Mouse (Mus musculus) mouse embryonic stem cell (cell line): Measurements from ENCODE around the gene Tnpo3.

ENCODE experiments used
- in situ Hi-C, 2 experiments: fragments of 300-500 bp; cut with MboI; formaldehyde crosslinking; loops; 1 replicate in 1 of 2; 3 replicates in 1 of 2; pipeline ENCODE4 v1.14.3; 2019 to 2020; ENCODE audit warnings: low sequenced_read_pairs in 2 of 2, low pct_unique_long_range_greater_than_20kb in 1 of 2, mixed read lengths in 1 of 2; ENCODE audit not compliant: unreplicated experiment in 1 of 2

Gene Tnpo3

GRCm38 (mm10) chr6:29609111-29610019, at the start of gene Tnpo3:
Gene Tnpo3 (minus strand): TSS chr6:29609887.
- in situ Hi-C loops, result no loop called here

DNA sequence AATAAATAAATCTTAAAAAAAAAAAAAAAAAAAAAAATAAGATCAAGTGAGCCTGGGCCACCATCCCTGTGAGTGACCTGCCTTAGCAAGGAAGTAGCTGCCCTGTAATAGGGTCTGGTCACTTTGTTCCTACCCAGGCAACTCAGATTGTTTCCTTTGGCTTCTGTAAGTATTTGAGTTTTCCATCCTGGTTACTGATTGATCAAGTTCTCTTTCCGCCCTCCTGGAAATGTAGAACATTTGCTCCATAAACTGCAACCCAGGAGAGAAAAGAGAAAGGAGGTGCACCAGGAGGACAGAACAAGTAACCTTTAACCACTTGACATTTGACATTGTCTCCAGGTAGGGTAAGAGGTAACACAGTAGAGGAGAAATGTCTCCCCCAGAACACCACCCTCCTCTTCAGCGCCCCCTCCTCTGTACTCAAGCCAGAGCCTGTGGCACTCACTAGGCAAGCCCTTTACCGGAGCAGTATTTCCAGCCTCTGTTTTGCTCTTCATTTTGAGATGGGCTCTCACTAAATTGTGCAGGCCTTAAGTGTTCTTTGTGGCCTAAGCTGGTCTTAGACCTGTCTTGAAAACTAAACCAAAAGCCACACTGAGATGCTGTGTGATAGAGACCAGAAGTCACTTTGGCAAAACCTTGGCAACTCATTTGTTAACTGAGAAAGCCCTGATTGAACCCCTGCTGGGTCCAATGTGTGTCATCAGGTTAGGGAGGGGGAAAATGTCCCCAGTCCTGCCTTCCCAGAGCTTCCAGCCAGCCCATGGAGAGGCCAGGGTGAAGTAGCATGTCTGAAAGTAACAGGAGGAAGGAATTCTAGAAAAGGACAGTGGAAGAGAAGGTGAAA, 49.2 kb upstream of the Tnpo3 start:
- in situ Hi-C loops, result no loop called here

DNA sequence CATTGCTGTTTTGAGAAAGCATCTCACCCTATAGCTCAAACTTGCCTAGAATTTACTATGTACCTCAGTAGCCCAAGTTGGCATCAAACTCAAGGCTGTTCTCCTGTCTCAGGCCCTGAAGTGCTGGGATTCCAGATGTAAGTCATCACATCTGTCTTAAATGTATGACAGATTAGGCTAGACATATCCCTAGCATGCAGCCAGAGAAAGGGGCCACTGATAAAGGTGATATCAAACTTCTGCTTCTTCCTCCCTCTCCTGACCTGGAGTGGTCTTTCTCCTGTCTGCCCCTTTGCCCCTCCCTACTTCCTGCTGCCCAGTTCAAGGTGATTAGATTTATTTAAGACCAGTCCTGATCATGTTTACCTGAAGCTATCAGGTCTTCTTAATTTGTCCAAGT, 43.6 kb upstream of the Tnpo3 start:
- in situ Hi-C loops, result no loop called here

GRCm38 (mm10) chr6:29650170-29650549, 40.5 kb upstream of the Tnpo3 start:
- in situ Hi-C loops, result no loop called here

DNA sequence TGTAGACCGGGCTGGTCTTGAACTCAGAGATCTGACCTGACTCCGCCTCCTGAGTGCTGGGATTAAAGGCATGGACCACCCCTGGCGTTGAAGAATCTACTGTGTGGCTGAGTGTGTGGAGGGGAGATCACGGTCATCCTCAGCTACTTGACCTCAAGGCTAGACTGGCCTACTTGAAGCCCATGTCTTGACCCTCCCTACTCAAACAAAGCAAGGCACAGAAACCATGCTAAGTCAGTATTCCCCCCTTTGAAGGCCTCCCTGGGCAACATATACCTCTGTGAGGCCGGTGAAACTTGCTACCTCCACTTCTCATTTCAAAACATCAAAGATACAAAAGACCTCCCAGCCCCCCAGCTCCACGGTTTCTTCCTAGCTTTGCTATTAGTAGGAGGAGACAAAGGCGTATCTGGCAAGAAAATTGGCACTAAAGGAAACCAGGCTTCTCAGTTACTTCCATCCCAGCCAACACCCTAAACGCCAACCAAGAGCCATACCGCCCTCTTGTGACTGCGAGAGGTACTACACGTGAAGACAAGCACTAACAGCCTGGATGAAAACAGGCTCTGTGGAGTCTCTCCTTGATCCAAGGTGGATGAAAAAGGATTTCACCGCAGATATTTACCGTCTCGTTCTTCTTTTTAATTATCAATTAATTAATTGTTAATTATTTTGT, 39.9 kb upstream of the Tnpo3 start:
- in situ Hi-C loops, result no loop called here

DNA sequence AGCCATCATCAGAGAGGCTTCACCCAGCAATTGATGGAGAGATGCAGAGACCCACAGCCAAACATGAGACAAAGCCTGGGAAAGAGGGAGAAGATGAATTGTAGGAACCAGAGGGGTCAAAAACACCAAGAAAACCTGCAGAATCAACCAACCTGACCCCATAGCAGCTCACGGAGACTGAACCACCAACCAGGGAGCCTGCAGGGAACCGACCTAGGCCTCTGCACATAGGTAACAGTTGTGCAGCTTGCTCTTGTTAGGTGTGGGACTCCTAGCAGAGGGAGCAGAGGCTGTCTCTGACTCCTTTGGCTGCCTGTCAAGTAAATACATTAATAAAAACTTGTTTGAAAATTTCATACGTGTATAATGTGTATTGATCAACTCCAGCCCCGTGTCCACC, 32.1 kb upstream of the Tnpo3 start:
- in situ Hi-C loops, result no loop called here

- in situ Hi-C loops, result no loop called here
Measured at GRCm38 (mm10) chr6:29639580-29640419, 30.1 kb upstream of the Tnpo3 start.

DNA sequence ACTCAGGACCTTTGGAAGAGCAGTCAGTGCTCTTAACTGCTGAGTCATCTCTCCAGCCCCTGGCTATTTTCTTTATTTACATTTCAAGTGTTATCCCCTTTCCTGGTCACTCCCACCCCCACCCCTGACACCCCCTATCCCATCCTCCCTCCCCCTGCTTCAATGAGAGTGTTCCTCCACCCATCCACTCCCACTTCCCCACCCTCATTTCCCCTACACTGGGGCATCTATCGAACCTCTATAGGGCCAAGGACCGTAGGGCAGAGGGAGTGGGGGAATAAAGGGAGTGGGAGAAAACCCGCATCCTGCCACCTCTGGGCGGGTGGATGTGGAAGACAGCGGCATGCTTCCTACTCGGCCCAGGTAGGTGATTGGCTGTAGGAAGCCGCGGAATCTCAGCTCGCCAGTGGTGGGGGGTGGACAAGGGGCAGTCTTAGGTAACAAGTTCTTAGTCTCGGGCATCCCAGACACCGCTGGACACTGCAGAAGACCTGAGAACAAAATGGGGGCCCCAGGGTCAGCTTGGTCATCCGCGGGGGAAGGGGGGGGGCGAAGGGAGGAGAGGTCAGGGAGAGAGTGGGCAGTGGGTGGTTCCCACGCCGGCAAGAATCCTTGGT, 29.3 kb upstream of the Tnpo3 start:
- in situ Hi-C loops, result no loop called here

DNA sequence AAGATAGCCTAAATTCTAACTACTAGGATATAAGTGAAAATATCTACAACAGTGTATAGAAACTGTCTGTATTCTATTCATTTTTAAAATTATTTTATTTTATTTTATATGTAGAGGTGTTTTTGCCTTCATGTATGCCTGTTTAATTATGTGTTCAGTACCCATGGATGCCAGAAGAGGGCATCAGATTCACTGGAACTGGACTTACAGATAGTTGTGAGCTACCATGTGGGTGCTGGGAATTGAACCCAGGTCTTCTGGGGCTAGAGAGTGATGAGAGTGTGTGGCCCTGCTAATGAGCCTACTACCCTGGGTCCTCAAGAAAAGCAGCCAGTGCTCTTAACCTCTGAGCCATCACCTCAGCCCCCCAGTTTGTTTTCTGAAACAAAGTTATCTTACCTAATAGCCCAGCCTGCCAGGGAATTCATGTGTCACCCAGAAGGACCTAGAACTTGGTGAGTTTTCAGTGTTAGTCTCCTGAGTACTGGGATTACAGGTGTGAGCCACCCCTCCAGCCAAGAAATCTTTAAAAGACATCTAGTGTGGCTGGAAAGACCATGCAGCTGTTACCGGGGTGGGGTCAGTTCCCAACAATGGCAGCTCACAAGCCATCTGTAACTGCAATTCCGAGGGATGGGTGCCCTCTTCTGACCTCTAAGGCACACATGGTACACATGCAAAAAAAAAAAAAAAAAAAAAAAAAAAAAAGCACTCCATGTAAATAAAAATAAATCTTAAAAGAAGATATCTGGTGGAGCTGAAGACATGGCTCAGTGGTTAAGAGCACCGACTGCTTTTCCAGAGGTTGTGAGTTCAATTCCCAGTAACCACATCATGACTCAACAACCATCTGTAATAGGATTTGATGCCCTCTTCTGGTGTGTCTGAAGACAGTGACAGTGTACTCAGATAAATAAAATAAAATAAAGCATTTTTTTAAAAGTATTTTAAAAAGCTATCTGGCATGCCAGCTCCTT, 28.0 kb upstream of the Tnpo3 start:
- in situ Hi-C loops, result no loop called here

GRCm38 (mm10) chr6:29636322-29637092, 26.8 kb upstream of the Tnpo3 start:
- in situ Hi-C loops, result no loop called here

DNA sequence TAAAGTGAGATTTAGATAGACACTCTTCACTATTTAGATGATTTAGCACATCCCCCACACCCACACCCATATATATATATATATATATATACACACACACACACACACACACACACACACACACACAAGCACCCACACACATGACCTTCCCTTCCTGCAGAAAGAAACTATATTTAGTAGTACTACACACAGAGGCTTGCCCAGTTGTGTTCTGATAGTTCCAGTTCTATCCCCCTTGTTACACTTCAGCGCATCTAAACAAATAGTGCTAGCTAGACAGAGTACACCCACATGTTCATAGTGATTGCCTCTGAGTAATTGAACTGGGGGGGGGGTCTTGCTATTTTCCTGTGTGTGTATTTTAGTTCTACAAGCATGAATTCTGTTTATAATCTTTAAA, 24.9 kb upstream of the Tnpo3 start:
- in situ Hi-C loops, result no loop called here

- in situ Hi-C loops, result no loop called here
Measured at GRCm38 (mm10) chr6:29632552-29633292, 23.0 kb upstream of the Tnpo3 start.

- in situ Hi-C loops, result no loop called here
Measured at GRCm38 (mm10) chr6:29631751-29632551, 22.3 kb upstream of the Tnpo3 start.

DNA sequence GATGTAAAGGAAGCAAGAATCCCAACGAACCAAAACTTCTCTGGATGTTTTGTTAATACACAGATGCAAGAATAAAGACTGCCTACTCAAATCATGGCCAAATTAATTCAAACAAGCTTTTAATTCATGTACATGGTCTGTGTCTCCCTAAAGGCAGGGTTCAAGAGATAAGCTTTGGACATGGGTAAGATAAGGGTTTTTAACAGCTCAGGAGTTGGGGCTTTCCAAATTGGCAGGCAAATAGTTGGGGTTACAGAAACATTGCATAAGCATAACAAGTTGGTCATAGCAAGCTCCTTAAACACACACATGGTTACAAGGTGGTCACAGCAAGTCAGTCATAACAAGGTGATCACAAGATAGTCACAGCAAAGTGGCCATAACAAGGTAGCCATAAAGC, 20.5 kb upstream of the Tnpo3 start:
- in situ Hi-C loops, result no loop called here

GRCm38 (mm10) chr6:29627756-29628155, 18.1 kb upstream of the Tnpo3 start:
- in situ Hi-C loops, result no loop called here
